Mouse (Mus musculus): ENCODE measurements around the gene Plekha1.

- no peak for TF ChIP-seq CTCF (IDR thresholded peaks at IDR 0.05; ENCODE audit: low read depth, low read length)
- TF ChIP-seq GATA1 (IDR thresholded peaks at IDR 0.05; ENCODE audit: borderline replicate concordance, low read length): no peak
Measured at GRCm38 (mm10) chr7:130914693-130915363, 49.3 kb downstream of the Plekha1 start.
